Mouse (Mus musculus): ENCODE measurements around the gene Adra2c. TPM values are rescaled to one million over a fixed set of nuclear protein-coding genes. Genes with fewer than 3 reads are reported as not detected.
A peak's percentile ranks its signal among the peaks of the same experiment; 100 is the strongest.

The Adra2c gene
- polyA plus RNA-seq, 1 experiment from 2014 or later: 0.09 TPM

DNA sequence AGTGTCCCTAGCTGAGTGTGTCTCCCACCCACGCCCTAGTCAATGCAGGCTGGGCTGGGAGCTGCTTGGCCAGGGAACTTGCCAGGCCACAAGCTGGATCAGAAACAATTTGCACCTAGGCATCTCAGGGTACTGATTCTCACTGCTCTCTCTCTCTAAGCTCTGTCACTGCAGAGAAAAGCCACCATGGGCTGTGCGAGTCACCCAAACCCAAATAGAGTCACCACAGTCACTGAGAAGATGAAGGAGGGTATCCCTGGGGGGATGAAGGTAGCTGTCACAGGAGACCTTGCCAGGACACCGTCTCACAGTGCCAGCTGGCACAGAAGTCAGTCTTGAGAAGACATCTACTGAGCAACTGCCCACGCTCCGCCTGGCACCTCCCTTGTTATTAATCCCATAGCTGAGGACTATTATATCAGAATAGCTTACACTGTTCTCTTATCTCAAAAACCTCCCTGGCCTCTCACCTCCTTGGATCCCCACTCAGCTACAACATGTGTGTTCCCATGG, 33.7 kb downstream of the Adra2c start:
- H3K27ac ChIP-seq (replicated peaks in 1 of 2; ENCODE audit: control insufficient read depth in 1 of 2, insufficient read depth in 1 of 2, low read depth in 2 of 2, low read length in 2 of 2): no peak overlapping the region
- no peaks in the 10 kb centered on the region for H3K36me3 ChIP-seq (ENCODE audit: control insufficient read depth, insufficient read depth, low read length)
- H3K4me2 ChIP-seq (ENCODE audit: low read length): no peak overlapping the region
- 70% methylated on average over 5 of the region's 5 CpGs for WGBS
- H3K4me1 ChIP-seq (ENCODE audit: control insufficient read depth in 2 of 2, insufficient read depth in 2 of 2, low read length in 2 of 2): peaks cover 2 to 5% of the 10 kb centered on the region in 2 experiments; a peak in 3 of 4 replicates
- H3K9me3 ChIP-seq (ENCODE audit: control insufficient read depth, low read length): no peaks in the 10 kb centered on the region
- H3K4me3 ChIP-seq (ENCODE audit: control insufficient read depth in 1 of 2, insufficient read depth in 1 of 2, low read depth in 1 of 2, low read length in 2 of 2): no peak overlapping the region
- H3K9ac ChIP-seq (ENCODE audit: low read length): no peak overlapping the region
- H3K27me3 ChIP-seq (ENCODE audit: control insufficient read depth, insufficient read depth, low read length): peaks cover 60% of the 10 kb centered on the region
- no peak for ATAC-seq (ENCODE audit: insufficient number of reproducible peaks, insufficient read depth, low FRiP score, low read depth)

- WGBS: under 1% methylated on average over 21 of the region's 21 CpGs
These were observed 35.2 kb downstream of the Adra2c start for GRCm38 (mm10) chr5:35313231-35313821.

DNA sequence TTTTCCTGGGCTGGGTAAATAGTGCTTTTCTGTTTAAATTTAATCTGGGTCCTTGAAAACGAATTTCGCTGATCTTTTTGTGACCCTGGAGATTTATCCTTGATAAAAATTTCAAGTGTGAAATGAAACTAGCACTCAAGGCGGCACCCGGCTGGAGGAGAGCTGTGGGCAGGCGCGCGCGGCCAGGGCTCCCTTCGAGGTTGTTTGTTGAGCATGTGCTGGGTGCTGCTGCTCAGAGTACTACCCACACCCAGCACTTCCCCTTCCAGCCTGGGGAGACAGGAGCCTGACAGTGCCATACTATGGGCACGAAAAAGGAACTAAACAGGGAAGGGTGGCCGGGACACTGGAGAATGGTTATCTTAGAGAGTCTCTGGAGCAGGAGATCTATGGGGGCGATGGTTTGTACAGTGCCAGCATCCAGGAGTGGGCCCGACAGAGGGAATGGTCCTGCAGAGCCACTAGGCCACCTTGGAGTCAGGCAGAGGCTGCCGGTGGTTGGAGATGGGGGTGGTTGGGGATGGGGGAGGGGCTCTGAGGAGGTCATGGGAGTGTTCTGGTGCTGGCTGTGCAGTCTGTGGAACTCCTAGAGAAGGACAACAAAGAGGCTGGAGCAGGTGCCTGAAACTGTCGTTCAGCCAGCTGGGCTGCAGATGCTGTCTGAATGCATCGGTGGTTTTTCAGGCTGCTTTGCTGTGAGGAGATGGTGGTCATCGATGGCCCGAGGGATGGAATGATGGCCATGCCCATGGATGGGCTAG, 35.9 kb downstream of the Adra2c start:
- no peak overlapping the region for H3K27ac ChIP-seq (replicated peaks in 1 of 2; ENCODE audit: control insufficient read depth in 1 of 2, insufficient read depth in 1 of 2, low read depth in 2 of 2, low read length in 2 of 2)
- ATAC-seq (ENCODE audit: insufficient number of reproducible peaks, insufficient read depth, low FRiP score, low read depth): no peak
- peak overlapping the region in 1 of 2 experiments; percentile 30; a peak in 2 of 4 replicates for H3K4me3 ChIP-seq (ENCODE audit: control insufficient read depth in 1 of 2, insufficient read depth in 1 of 2, low read depth in 1 of 2, low read length in 2 of 2)
- peak overlapping the region; percentile 62 for H3K4me2 ChIP-seq (ENCODE audit: low read length)
- H3K4me1 ChIP-seq (ENCODE audit: control insufficient read depth in 2 of 2, insufficient read depth in 2 of 2, low read length in 2 of 2): peaks cover 2 to 5% of the 10 kb centered on the region in 2 experiments; a peak in 3 of 4 replicates
- WGBS: 21% methylated on average over 18 of the region's 18 CpGs
- H3K27me3 ChIP-seq (ENCODE audit: control insufficient read depth, insufficient read depth, low read length): peaks cover 74% of the 10 kb centered on the region
- no peaks in the 10 kb centered on the region for H3K36me3 ChIP-seq (ENCODE audit: control insufficient read depth, insufficient read depth, low read length)
- no peak overlapping the region for H3K9ac ChIP-seq (ENCODE audit: low read length)
- no peaks in the 10 kb centered on the region for H3K9me3 ChIP-seq (ENCODE audit: control insufficient read depth, low read length)

More at GRCm38 (mm10) chr5:35313231-35313821, 35.2 kb downstream of the Adra2c start:
- H3K27me3 ChIP-seq (ENCODE audit: control insufficient read depth, insufficient read depth, low read length): peaks cover 68% of the 10 kb centered on the region
- peak overlapping the region; percentile 23 to 30; a peak in 2 of 4 replicates for H3K4me3 ChIP-seq (ENCODE audit: control insufficient read depth in 1 of 2, insufficient read depth in 1 of 2, low read depth in 1 of 2, low read length in 2 of 2)
- H3K9ac ChIP-seq (ENCODE audit: low read length): no peak overlapping the region
- peaks cover 2 to 5% of the 10 kb centered on the region in 2 experiments; a peak in 3 of 4 replicates for H3K4me1 ChIP-seq (ENCODE audit: control insufficient read depth in 2 of 2, insufficient read depth in 2 of 2, low read length in 2 of 2)
- no peaks in the 10 kb centered on the region for H3K36me3 ChIP-seq (ENCODE audit: control insufficient read depth, insufficient read depth, low read length)
- no peaks in the 10 kb centered on the region for H3K9me3 ChIP-seq (ENCODE audit: control insufficient read depth, low read length)
- H3K27ac ChIP-seq (replicated peaks in 1 of 2; ENCODE audit: control insufficient read depth in 1 of 2, insufficient read depth in 1 of 2, low read depth in 2 of 2, low read length in 2 of 2): no peak overlapping the region
- ATAC-seq (ENCODE audit: insufficient number of reproducible peaks, insufficient read depth, low FRiP score, low read depth): no peak
- peak overlapping the region; percentile 62 for H3K4me2 ChIP-seq (ENCODE audit: low read length)

DNA sequence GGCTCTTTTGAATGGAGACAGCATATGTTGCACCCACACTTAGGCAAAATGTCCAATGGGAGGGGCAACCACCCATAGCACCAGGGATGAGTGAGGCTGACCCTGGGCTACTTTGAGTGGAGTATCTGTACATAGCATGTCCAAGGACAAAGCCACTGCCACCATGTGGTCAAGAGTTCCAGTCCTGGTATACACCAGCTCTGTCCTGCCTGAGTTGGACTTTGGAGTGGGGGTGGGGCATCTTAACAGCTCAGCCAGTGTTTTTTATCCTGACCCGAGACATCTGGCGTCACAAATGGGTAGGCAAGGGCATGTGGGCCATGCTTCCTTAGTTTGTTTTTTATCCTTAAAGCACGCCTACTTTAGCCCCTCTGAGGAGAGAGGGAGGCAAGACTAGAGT, 36.5 kb downstream of the Adra2c start:
- H3K4me3 ChIP-seq (ENCODE audit: control insufficient read depth in 1 of 2, insufficient read depth in 1 of 2, low read depth in 1 of 2, low read length in 2 of 2): no peak overlapping the region
- H3K9ac ChIP-seq (ENCODE audit: low read length): no peak overlapping the region
- no peak for ATAC-seq (ENCODE audit: insufficient number of reproducible peaks, insufficient read depth, low FRiP score, low read depth)
- H3K4me1 ChIP-seq (ENCODE audit: control insufficient read depth in 2 of 2, insufficient read depth in 2 of 2, low read length in 2 of 2): peaks cover 2 to 5% of the 10 kb centered on the region in 2 experiments; a peak in 3 of 4 replicates
- WGBS: 19% methylated on average over 3 of the region's 3 CpGs
- H3K27me3 ChIP-seq (ENCODE audit: control insufficient read depth, insufficient read depth, low read length): peaks cover 81% of the 10 kb centered on the region
- H3K27ac ChIP-seq (replicated peaks in 1 of 2; ENCODE audit: control insufficient read depth in 1 of 2, insufficient read depth in 1 of 2, low read depth in 2 of 2, low read length in 2 of 2): no peak overlapping the region
- no peaks in the 10 kb centered on the region for H3K9me3 ChIP-seq (ENCODE audit: control insufficient read depth, low read length)
- no peak overlapping the region for H3K4me2 ChIP-seq (ENCODE audit: low read length)
- no peaks in the 10 kb centered on the region for H3K36me3 ChIP-seq (ENCODE audit: control insufficient read depth, insufficient read depth, low read length)

GRCm38 (mm10) chr5:35315204-35315603, 37.1 kb downstream of the Adra2c start:
- 73% methylated on average over 3 of the region's 3 CpGs for WGBS

GRCm38 (mm10) chr5:35320650-35321049, 42.5 kb downstream of the Adra2c start:
- no peak overlapping the region for H3K9ac ChIP-seq (ENCODE audit: low read length)
- no peaks in the 10 kb centered on the region for H3K9me3 ChIP-seq (ENCODE audit: control insufficient read depth, low read length)
- no peak overlapping the region for H3K4me3 ChIP-seq (ENCODE audit: control insufficient read depth in 1 of 2, insufficient read depth in 1 of 2, low read depth in 1 of 2, low read length in 2 of 2)
- no peak overlapping the region for H3K4me2 ChIP-seq (ENCODE audit: low read length)
- H3K27ac ChIP-seq (replicated peaks in 1 of 2; ENCODE audit: control insufficient read depth in 1 of 2, insufficient read depth in 1 of 2, low read depth in 2 of 2, low read length in 2 of 2): no peak overlapping the region
- H3K4me1 ChIP-seq (ENCODE audit: control insufficient read depth in 2 of 2, insufficient read depth in 2 of 2, low read length in 2 of 2): no peaks in the 10 kb centered on the region; a peak in 1 of 4 replicates
- H3K27me3 ChIP-seq (ENCODE audit: control insufficient read depth, insufficient read depth, low read length): peaks cover 30% of the 10 kb centered on the region
- no peaks in the 10 kb centered on the region for H3K36me3 ChIP-seq (ENCODE audit: control insufficient read depth, insufficient read depth, low read length)
- 54% methylated on average over 2 of the region's 2 CpGs for WGBS
- ATAC-seq (ENCODE audit: insufficient number of reproducible peaks, insufficient read depth, low FRiP score, low read depth): no peak

More at GRCm38 (mm10) chr5:35315204-35315603, 37.1 kb downstream of the Adra2c start:
- H3K27me3 ChIP-seq (ENCODE audit: control insufficient read depth, insufficient read depth, low read length): peaks cover 83% of the 10 kb centered on the region
- H3K36me3 ChIP-seq (ENCODE audit: control insufficient read depth, insufficient read depth, low read length): no peaks in the 10 kb centered on the region
- H3K9ac ChIP-seq (ENCODE audit: low read length): no peak overlapping the region
- peaks cover 2 to 5% of the 10 kb centered on the region in 2 experiments; a peak in 3 of 4 replicates for H3K4me1 ChIP-seq (ENCODE audit: control insufficient read depth in 2 of 2, insufficient read depth in 2 of 2, low read length in 2 of 2)
- no peak overlapping the region for H3K4me2 ChIP-seq (ENCODE audit: low read length)
- no peaks in the 10 kb centered on the region for H3K9me3 ChIP-seq (ENCODE audit: control insufficient read depth, low read length)
- no peak for ATAC-seq (ENCODE audit: insufficient number of reproducible peaks, insufficient read depth, low FRiP score, low read depth)
- H3K4me3 ChIP-seq (ENCODE audit: control insufficient read depth in 1 of 2, insufficient read depth in 1 of 2, low read depth in 1 of 2, low read length in 2 of 2): no peak overlapping the region
- H3K27ac ChIP-seq (replicated peaks in 1 of 2; ENCODE audit: control insufficient read depth in 1 of 2, insufficient read depth in 1 of 2, low read depth in 2 of 2, low read length in 2 of 2): no peak overlapping the region

GRCm38 (mm10) chr5:35330822-35331221, 52.7 kb downstream of the Adra2c start:
- Histone ChIP-seq H3K4me3 (ENCODE audit: control insufficient read depth in 1 of 2, insufficient read depth in 1 of 2, low read depth in 1 of 2, low read length in 2 of 2) (no peak overlapping the region), H3K4me1 (ENCODE audit: control insufficient read depth in 2 of 2, insufficient read depth in 2 of 2, low read length in 2 of 2) (no peaks in the 10 kb centered on the region), H3K9ac (ENCODE audit: low read length) (no peak overlapping the region), H3K36me3 (ENCODE audit: control insufficient read depth, insufficient read depth, low read length) (no peaks in the 10 kb centered on the region), H3K27me3 (ENCODE audit: control insufficient read depth, insufficient read depth, low read length) (peaks cover 14% of the 10 kb centered on the region), H3K4me2 (ENCODE audit: low read length) (no peak overlapping the region), H3K27ac (replicated peaks in 1 of 2; ENCODE audit: control insufficient read depth in 1 of 2, insufficient read depth in 1 of 2, low read depth in 2 of 2, low read length in 2 of 2) (no peak overlapping the region), H3K9me3 (ENCODE audit: control insufficient read depth, low read length) (no peaks in the 10 kb centered on the region)
- ATAC-seq (ENCODE audit: insufficient number of reproducible peaks, insufficient read depth, low FRiP score, low read depth): no peak
- 56% methylated on average over 4 of the region's 4 CpGs for WGBS

Data from heart, embryonic 14.5 days (tissue).